ENCODE assay signal across 8 mouse cellular contexts in the genomic region with DNA sequence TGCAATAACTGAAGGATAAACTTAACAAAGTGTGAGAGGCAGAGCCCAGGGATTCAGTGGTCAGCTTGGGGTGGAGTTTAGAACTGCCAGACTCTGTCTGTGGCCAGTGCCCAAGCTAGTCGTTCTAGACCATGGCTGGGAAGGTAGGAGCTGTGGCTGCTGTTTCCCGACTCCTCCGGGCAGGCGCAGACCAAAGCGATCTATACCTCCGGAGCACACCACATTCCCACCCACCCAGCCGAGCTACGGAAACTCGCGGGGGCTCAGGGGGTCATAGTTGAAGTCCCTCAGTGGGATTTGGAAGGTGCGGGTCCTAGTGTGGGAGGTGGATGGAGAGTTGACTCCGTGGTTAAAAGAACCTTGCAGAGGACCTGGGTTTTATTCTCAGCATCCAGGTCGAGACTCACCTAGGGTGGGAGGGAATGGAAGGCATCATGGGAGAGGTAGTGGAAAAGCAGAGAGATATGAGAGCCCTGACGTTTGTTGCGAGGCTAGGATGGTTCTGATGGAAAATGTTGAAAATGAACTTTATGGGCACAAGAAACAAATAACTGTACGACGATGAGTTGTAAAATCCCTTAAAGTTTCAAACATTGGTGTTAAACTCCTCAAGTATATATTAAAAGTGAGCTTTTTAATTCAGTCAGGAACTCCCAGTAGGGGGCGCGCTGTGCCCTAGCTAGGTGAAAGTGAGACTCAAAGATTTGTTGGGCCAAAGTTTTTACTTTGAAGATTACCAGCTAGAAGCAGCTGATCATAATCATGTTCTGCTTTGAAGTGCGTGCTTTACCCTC. TPM values are rescaled to one million over a fixed set of nuclear protein-coding genes. Genes with fewer than 3 reads are reported as not detected.
A peak's percentile ranks its signal among the peaks of the same experiment; 100 is the strongest.
DNase-seq lines count a peak whose midpoint lies in the region; ATAC-seq and TF ChIP-seq lines count a peak whose summit lies in the region.

No protein-coding gene starts in this region.

- H3K9me3 ChIP-seq in ES-E14 (ENCODE audit: control insufficient read depth, insufficient read depth, low read depth, low read length), result no peaks in the 10 kb centered on the region
- H3K9me3 ChIP-seq in forebrain, embryonic 10.5 days, result no peaks in the 10 kb centered on the region
- no peaks in the 10 kb centered on the region for H3K9me3 ChIP-seq in heart, postnatal 0 days (replicated peaks; ENCODE audit: control insufficient read depth, low read length)
- no peaks in the 10 kb centered on the region for H3K9me3 ChIP-seq in liver, embryonic 15.5 days (replicated peaks)
- H3K9me3 ChIP-seq in neural tube, embryonic 12.5 days, result no peaks in the 10 kb centered on the region

- no peaks in the 10 kb centered on the region for H3K27me3 ChIP-seq in forebrain, embryonic 10.5 days (ENCODE audit: poor library complexity, severe bottlenecking)
- H3K27me3 ChIP-seq in heart, postnatal 0 days (ENCODE audit: control insufficient read depth, insufficient read depth, low read length), result no peaks in the 10 kb centered on the region
- H3K27me3 ChIP-seq in liver, embryonic 15.5 days, result no peaks in the 10 kb centered on the region
- H3K27me3 ChIP-seq in neural tube, embryonic 12.5 days (replicated peaks), result no peaks in the 10 kb centered on the region

- in situ Hi-C loops in ES-E14 (cut with MboI; ENCODE audit: low sequenced_read_pairs in 2 of 2, unreplicated experiment in 2 of 2), result no loop called here

- peak; percentile 1; the same call in 1 of the 2 replicates for ATAC-seq in heart, postnatal 0 days (ENCODE audit: insufficient read depth, low read depth)
- ATAC-seq in liver, embryonic 15.5 days (ENCODE audit: insufficient read depth), result peak; percentile 9
- no peak; the same call in 1 of the 2 replicates for ATAC-seq in neural tube, embryonic 12.5 days (ENCODE audit: low FRiP score, low read depth)

- H3K9ac ChIP-seq in ES-E14 (ENCODE audit: insufficient read depth, low read depth, low read length, poor library complexity, severe bottlenecking), result peak overlapping the region; percentile 72
- no peak overlapping the region; the same call in 1 of the 2 replicates for H3K9ac ChIP-seq in heart, postnatal 0 days (replicated peaks; ENCODE audit: low read depth, low read length)
- H3K9ac ChIP-seq in liver, embryonic 15.5 days, result peak overlapping the region; percentile 42; the same call in 1 of the 2 replicates
- H3K9ac ChIP-seq in neural tube, embryonic 12.5 days, result peak overlapping the region; percentile 33; the same call in 1 of the 2 replicates

- peak; percentile 62 for TF ChIP-seq CTCF in heart, postnatal 0 days (IDR thresholded peaks at IDR 0.05; ENCODE audit: low read depth)

- H3K27ac ChIP-seq in ES-E14 (ENCODE audit: insufficient read depth, low read depth, low read length, poor library complexity, severe bottlenecking), result no peak overlapping the region
- peak overlapping the region; percentile 81 for H3K27ac ChIP-seq in forebrain, embryonic 10.5 days
- peak overlapping the region; percentile 60 for H3K27ac ChIP-seq in heart, postnatal 0 days (ENCODE audit: low read depth)
- peak overlapping the region; percentile 68 for H3K27ac ChIP-seq in liver, embryonic 15.5 days (replicated peaks)
- H3K27ac ChIP-seq in neural tube, embryonic 12.5 days, result no peak overlapping the region

- no peak for TF ChIP-seq EP300 in heart, postnatal 0 days (IDR thresholded peaks at IDR 0.05; ENCODE audit: low read depth)

- H3K4me3 ChIP-seq in ES-E14 (ENCODE audit: insufficient read depth in 1 of 2, low read depth in 1 of 2, low read length in 2 of 2, poor library complexity in 1 of 2, severe bottlenecking in 1 of 2), result peak overlapping the region; percentile 68 to 82
- peak overlapping the region; percentile 68 for H3K4me3 ChIP-seq in forebrain, embryonic 10.5 days
- H3K4me3 ChIP-seq in heart, postnatal 0 days (ENCODE audit: low read depth, low read length), result peak overlapping the region; percentile 55
- peak overlapping the region; percentile 57 for H3K4me3 ChIP-seq in liver, embryonic 15.5 days (replicated peaks)
- peak overlapping the region; percentile 59 for H3K4me3 ChIP-seq in neural tube, embryonic 12.5 days

- H3K36me3 ChIP-seq in ES-E14 (ENCODE audit: control insufficient read depth, insufficient read depth, low read length, poor library complexity, severe bottlenecking), result no peaks in the 10 kb centered on the region
- no peaks in the 10 kb centered on the region for H3K36me3 ChIP-seq in forebrain, embryonic 10.5 days (replicated peaks)
- no peaks in the 10 kb centered on the region for H3K36me3 ChIP-seq in heart, postnatal 0 days (replicated peaks; ENCODE audit: control insufficient read depth, insufficient read depth, low read length)
- no peaks in the 10 kb centered on the region for H3K36me3 ChIP-seq in liver, embryonic 15.5 days (replicated peaks)
- H3K36me3 ChIP-seq in neural tube, embryonic 12.5 days, result no peaks in the 10 kb centered on the region

- WGBS in forebrain, embryonic 10.5 days, result under 1% methylated on average over 20 of the region's 20 CpGs
- 2% methylated on average over 20 of the region's 20 CpGs for WGBS in heart, postnatal 0 days
- under 1% methylated on average over 20 of the region's 20 CpGs for WGBS in liver, embryonic 15.5 days (ENCODE audit: insufficient replicate concordance)
- WGBS in neural tube, embryonic 12.5 days, result 1% methylated on average over 20 of the region's 20 CpGs

- no peaks in the 10 kb centered on the region; a peak in 1 of 4 replicates for H3K4me1 ChIP-seq in ES-E14 (ENCODE audit: control insufficient read depth in 2 of 2, insufficient read depth in 2 of 2, low read length in 2 of 2, poor library complexity in 1 of 2)
- peaks cover 13% of the 10 kb centered on the region for H3K4me1 ChIP-seq in forebrain, embryonic 10.5 days
- peaks cover 5% of the 10 kb centered on the region; the same call in 1 of the 2 replicates for H3K4me1 ChIP-seq in heart, postnatal 0 days (ENCODE audit: control insufficient read depth, insufficient read depth)
- peaks cover 14% of the 10 kb centered on the region for H3K4me1 ChIP-seq in liver, embryonic 15.5 days (replicated peaks)
- H3K4me1 ChIP-seq in neural tube, embryonic 12.5 days, result peaks cover 9% of the 10 kb centered on the region

- peak overlapping the region; percentile 77 for H3K4me2 ChIP-seq in heart, postnatal 0 days (ENCODE audit: low read depth, low read length)
- H3K4me2 ChIP-seq in liver, embryonic 15.5 days, result peak overlapping the region; percentile 87
- H3K4me2 ChIP-seq in neural tube, embryonic 12.5 days (replicated peaks), result peak overlapping the region; percentile 90

- peak; percentile 60 for DNase-seq in ES-E14 (ENCODE audit: low read depth, low spot score)
- peak; percentile 63 for DNase-seq in c-Kit-positive CD71-negative TER-119-negative erythroid progenitor cells, embryonic 14.5 days (ENCODE audit: low read depth)
- peak; percentile 46 for DNase-seq in forebrain, embryonic 10.5 days (ENCODE audit: extremely low spot score, low spot score)
- peak; percentile 58 for DNase-seq in heart, postnatal 0 days (ENCODE audit: low spot score)
- DNase-seq in kidney, postnatal 25 days, result peak; percentile 76 to 92
- DNase-seq in testis, postnatal 10 days (ENCODE audit: low spot score), result peak; percentile 91

TF ChIP-seq in ES-E14, 5 proteins besides CTCF, POLR2A, EP300 and RAD21:
- TF ChIP-seq ZC3H11A (IDR thresholded peaks at IDR 0.05; ENCODE audit: borderline replicate concordance, low read depth, low read length) (peak; percentile 30; the same call in 1 of the 2 replicates), CHD2 (IDR thresholded peaks at IDR 0.05; ENCODE audit: low read depth, low read length) (no peak)

RNA-seq across cellular contexts. Expression of a gene that starts 57.6 kb away (rescaled TPM):
- 161 and 175 TPM in 2 replicates for total RNA-seq in ES-E14 (2012; rRNA removed)
- polyA plus RNA-seq in forebrain, embryonic 10.5 days (2016; fragmentation: Nextera tagmentation; extraction: Ambion mirVana), result 39.4 and 41.3 TPM in 2 replicates
- 332 and 368 TPM in 2 replicates for total RNA-seq in heart, postnatal 0 days (2014; rRNA removed; ENCODE audit: low replicate concordance)
- 84.7 and 105 TPM in 2 replicates for polyA plus RNA-seq in heart, postnatal 0 days (2015; fragmentation: Nextera tagmentation; extraction: Ambion mirVana)
- 22.9 and 23.6 TPM in 2 replicates for polyA plus RNA-seq in liver, embryonic 15.5 days (2015; fragmentation: Nextera tagmentation; extraction: Ambion mirVana)
- polyA plus RNA-seq in neural tube, embryonic 12.5 days (2016; fragmentation: Nextera tagmentation; extraction: Ambion mirVana), result 57.5 and 58.4 TPM in 2 replicates

Comparison
In these comparisons a context has a peak if more than half of its experiments do, and no peak if none do; other contexts are left out.
1. H3K27ac ChIP-seq: peak in forebrain, embryonic 10.5 days (single experiment), heart, postnatal 0 days (single experiment) and liver, embryonic 15.5 days (single experiment); none in ES-E14 (single experiment) and neural tube, embryonic 12.5 days (single experiment).
2. Peak in every context shown above with its lines, with median percentiles within 50 percentile points of each other: DNase-seq, H3K4me3 ChIP-seq and H3K4me2 ChIP-seq.